Mouse (Mus musculus) CH12.LX (cell line): ENCODE results near the gene Nrf1. TPM values are rescaled to one million over a fixed set of nuclear protein-coding genes. Genes with fewer than 3 reads are reported as not detected.

Source experiments
- DNase-seq: peaks from one replicate; pipeline ENCODE4 v3.0.0-alpha.2; 2013; ENCODE audit errors: extremely low read depth
- H3K27ac ChIP-seq: 2 replicates; pipeline ENCODE4 v1.5.1; 2012; ENCODE audit warnings: low read depth, mild to moderate bottlenecking, control low read depth, moderate library complexity; ENCODE audit not compliant: insufficient read depth
- H3K27me3 ChIP-seq: replicated peaks from 2 replicates; pipeline ENCODE3; 2012; ENCODE audit warnings: inconsistent platforms
- H3K36me3 ChIP-seq, 2 experiments: replicated peaks in 1 of 2; 2 replicates each; pipeline versions ENCODE3 to v1.6.1; 2012; ENCODE audit warnings: inconsistent platforms in 1 of 2, low read length in 1 of 2, mild to moderate bottlenecking in 1 of 2, mixed read lengths in 1 of 2, moderate library complexity in 1 of 2; ENCODE audit not compliant: control insufficient read depth in 1 of 2, insufficient read depth in 1 of 2
- H3K4me1 ChIP-seq, 2 experiments: 2 replicates each; pipeline ENCODE4 v1.6.1; 2012; ENCODE audit warnings: inconsistent platforms in 1 of 2, moderate library complexity in 1 of 2; ENCODE audit not compliant: insufficient read depth in 2 of 2, control insufficient read depth in 1 of 2
- H3K4me2 ChIP-seq: 2 replicates; pipeline ENCODE4 v1.6.1; 2012; ENCODE audit warnings: low read depth, mild to moderate bottlenecking, control low read depth; ENCODE audit not compliant: poor library complexity, insufficient read depth, severe bottlenecking
- H3K4me3 ChIP-seq, 3 experiments: fragments of 150-350 bp in 1 of 3; sonication (generic) in 1 of 3; replicated peaks in 1 of 3; 2 replicates each; pipeline versions ENCODE3 to v1.5.1; 2011 to 2012; ENCODE audit warnings: low read depth in 2 of 3, low read length in 2 of 3, mild to moderate bottlenecking in 2 of 3, moderate library complexity in 2 of 3, control low read depth in 1 of 3, improper control_type of control experiment in 1 of 3, inconsistent platforms in 1 of 3, mixed read lengths in 1 of 3; ENCODE audit not compliant: poor library complexity in 1 of 3
- H3K79me2 ChIP-seq: replicated peaks from 2 replicates; pipeline ENCODE4 v1.6.1; 2012; ENCODE audit warnings: mild to moderate bottlenecking, moderate library complexity; ENCODE audit not compliant: control insufficient read depth, poor library complexity, insufficient read depth, severe bottlenecking; ENCODE audit errors: extremely low read depth
- H3K9ac ChIP-seq: 2 replicates; pipeline ENCODE4 v1.6.1; 2012; ENCODE audit warnings: low read depth, mild to moderate bottlenecking, control low read depth, moderate library complexity; ENCODE audit not compliant: insufficient read depth
- H3K9me3 ChIP-seq: replicated peaks from 2 replicates; pipeline ENCODE3; 2012; ENCODE audit warnings: low read length, inconsistent platforms, mixed read lengths
- CHD1 ChIP-seq: IDR thresholded peaks from 2 replicates; pipeline ENCODE4 v1.6.1; 2012; ENCODE audit warnings: low read depth, low read length, improper control_type of control experiment, inconsistent platforms
- CTCF ChIP-seq, 2 experiments: IDR thresholded peaks in 1 of 2; conservative IDR thresholded peaks in 1 of 2; 2 replicates each; pipeline ENCODE4 v1.5.1; 2011 to 2012; ENCODE audit warnings: low read depth in 2 of 2, low read length in 2 of 2, improper control_type of control experiment in 1 of 2, inconsistent platforms in 1 of 2, mild to moderate bottlenecking in 1 of 2, moderate library complexity in 1 of 2
- E2F4 ChIP-seq: IDR thresholded peaks from 2 replicates; pipeline ENCODE4 v1.6.1; 2011; ENCODE audit warnings: low read depth, low read length, improper control_type of control experiment; ENCODE audit not compliant: insufficient replicate concordance
- EP300 ChIP-seq: IDR thresholded peaks from 2 replicates; pipeline ENCODE4 v1.6.1; 2011; ENCODE audit warnings: low read length, improper control_type of control experiment
- GABPA ChIP-seq: IDR thresholded peaks from 2 replicates; pipeline ENCODE4 v1.6.1; 2012; ENCODE audit warnings: low read depth, low read length, improper control_type of control experiment, inconsistent platforms; ENCODE audit not compliant: insufficient replicate concordance
- HCFC1 ChIP-seq: IDR thresholded peaks from 2 replicates; pipeline ENCODE4 v1.6.1; 2012; ENCODE audit warnings: low read depth, mild to moderate bottlenecking, inconsistent platforms, low read length, improper control_type of control experiment
- IRF4 ChIP-seq: IDR thresholded peaks from 2 replicates; pipeline ENCODE4 v1.6.1; 2014; ENCODE audit warnings: low read depth, mild to moderate bottlenecking, inconsistent platforms, low read length, improper control_type of control experiment
- JUN ChIP-seq: IDR thresholded peaks from 2 replicates; pipeline ENCODE4 v1.6.1; 2011; ENCODE audit warnings: low read depth, mild to moderate bottlenecking, low read length, improper control_type of control experiment, moderate library complexity; ENCODE audit not compliant: insufficient read depth
- KAT2A ChIP-seq: IDR thresholded peaks from 2 replicates; pipeline ENCODE4 v1.6.1; 2012; ENCODE audit warnings: low read length, improper control_type of control experiment, inconsistent platforms; ENCODE audit not compliant: insufficient replicate concordance
- MAFK ChIP-seq: IDR thresholded peaks from 2 replicates; pipeline ENCODE4 v1.6.1; 2011; ENCODE audit warnings: low read length, improper control_type of control experiment; ENCODE audit not compliant: insufficient replicate concordance
- MAZ ChIP-seq: IDR thresholded peaks from 2 replicates; pipeline ENCODE4 v1.6.1; 2012; ENCODE audit warnings: low read depth, mild to moderate bottlenecking, inconsistent platforms, low read length, improper control_type of control experiment, moderate library complexity
- MEF2A ChIP-seq: IDR thresholded peaks from 2 replicates; pipeline ENCODE4 v1.6.1; 2014; ENCODE audit warnings: low read depth, mild to moderate bottlenecking, inconsistent platforms, low read length, improper control_type of control experiment, borderline replicate concordance
- MXI1 ChIP-seq: IDR thresholded peaks from 2 replicates; pipeline ENCODE4 v1.6.1; 2011; ENCODE audit warnings: mild to moderate bottlenecking, low read depth, low read length, improper control_type of control experiment
- NELFE ChIP-seq: IDR thresholded peaks from 2 replicates; pipeline ENCODE4 v1.6.1; 2011; ENCODE audit warnings: low read depth, low read length, improper control_type of control experiment
- NRF1 ChIP-seq: IDR thresholded peaks from 2 replicates; pipeline ENCODE4 v1.6.1; 2014; ENCODE audit warnings: low read depth, mild to moderate bottlenecking, inconsistent platforms, low read length, improper control_type of control experiment, moderate library complexity
- POLR2A ChIP-seq: IDR thresholded peaks from 2 replicates; pipeline ENCODE4 v1.6.1; 2011; ENCODE audit warnings: low read depth, mild to moderate bottlenecking, improper control_type of control experiment, low read length
- RAD21 ChIP-seq: IDR thresholded peaks from 2 replicates; pipeline ENCODE4 v1.6.1; 2011; ENCODE audit warnings: low read depth, mild to moderate bottlenecking, low read length, improper control_type of control experiment, moderate library complexity
- SMC3 ChIP-seq: IDR thresholded peaks from 2 replicates; pipeline ENCODE4 v1.6.1; 2011; ENCODE audit warnings: low read depth, low read length, improper control_type of control experiment
- TBP ChIP-seq: conservative IDR thresholded peaks from 2 replicates; pipeline ENCODE4 v1.6.1; 2011; ENCODE audit warnings: low read depth, low read length, improper control_type of control experiment
- TCF12 ChIP-seq: IDR thresholded peaks from 2 replicates; pipeline ENCODE4 v1.6.1; 2014; ENCODE audit warnings: low read depth, mild to moderate bottlenecking, inconsistent platforms, low read length, improper control_type of control experiment
- UBTF ChIP-seq: IDR thresholded peaks from 2 replicates; pipeline ENCODE4 v1.6.1; 2012; ENCODE audit warnings: low read depth, mild to moderate bottlenecking, inconsistent platforms, low read length, improper control_type of control experiment, moderate library complexity
- USF2 ChIP-seq: conservative IDR thresholded peaks from 2 replicates; pipeline ENCODE4 v1.6.1; 2011; ENCODE audit warnings: low read depth, low read length, improper control_type of control experiment
- ZC3H11A ChIP-seq: IDR thresholded peaks from 2 replicates; pipeline ENCODE4 v1.6.1; 2012; ENCODE audit warnings: low read depth, mild to moderate bottlenecking, inconsistent platforms, low read length, improper control_type of control experiment
- ZKSCAN1 ChIP-seq: IDR thresholded peaks from 2 replicates; pipeline ENCODE4 v1.6.1; 2012; ENCODE audit warnings: low read depth, inconsistent platforms, low read length, improper control_type of control experiment, borderline replicate concordance
- ZMIZ1 ChIP-seq: IDR thresholded peaks from 2 replicates; pipeline ENCODE4 v1.6.1; 2012; ENCODE audit warnings: low read depth, mild to moderate bottlenecking, inconsistent platforms, low read length, improper control_type of control experiment
- dilution Hi-C: fragments of 300-500 bp; cut with MboI; formaldehyde crosslinking; loops from 2 replicates; pipeline ENCODE4 v1.14.3; 2020; ENCODE audit warnings: low sequenced_read_pairs; ENCODE audit not compliant: extremely low pct_unique_long_range_greater_than_20kb, extremely low pct_ligation_motif_present
- in situ Hi-C: fragments of 300-500 bp; cut with MboI; formaldehyde crosslinking; loops from 3 replicates; pipeline ENCODE4 v1.14.3; 2019; ENCODE audit warnings: low sequenced_read_pairs, low pct_ligation_motif_present, low pct_unique_long_range_greater_than_20kb, mixed read lengths
- polyA plus RNA-seq: library from polyadenylated mRNA; unstranded; fragments of >175 nt; gene quantifications from 2 replicates; pipeline ENCODE4 v1.2.1, GENCODE M21; 2012; ENCODE audit warnings: low read depth; ENCODE audit not compliant: insufficient read length
- total RNA-seq, 2 experiments: library from RNA; depleted of rRNA; stranded (reverse); fragments of 300-350 nt in 1 of 2; fragments of >200 nt in 1 of 2; gene quantifications; 2 replicates each; pipeline ENCODE4 v1.2.3; 2012 to 2014

The Nrf1 gene
- total and polyA plus RNA-seq, 3 experiments: 43.6 to 74.6 (median 51.3) TPM

DNA sequence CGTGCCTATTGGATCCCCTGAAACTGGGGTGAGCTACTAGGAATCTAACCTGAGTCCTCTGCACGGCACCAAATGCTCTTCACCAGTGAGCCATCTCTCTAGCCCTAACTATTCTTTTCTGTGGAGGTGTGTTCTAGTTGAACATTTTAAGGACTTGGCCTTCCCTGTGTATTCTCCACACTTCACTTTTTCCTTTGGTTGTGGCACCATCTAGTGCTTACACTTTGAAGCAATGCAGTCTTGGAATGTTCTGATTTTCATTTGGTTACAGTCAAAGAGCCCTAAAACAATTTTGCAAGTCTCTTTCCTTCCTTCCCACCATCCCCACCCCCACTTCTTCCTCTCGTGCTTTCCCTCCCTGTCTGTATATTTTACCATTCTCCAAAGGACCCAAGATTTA is 33.6 kb downstream of the Nrf1 start:
- Histone ChIP-seq H3K27me3 (no peaks in the 10 kb centered on the region), H3K9ac (no peak overlapping the region), H3K79me2 (peaks cover 35% of the 10 kb centered on the region), H3K4me2 (no peak overlapping the region), H3K4me3 (no peak overlapping the region), H3K4me1 (peaks cover 3 to 74% of the 10 kb centered on the region in 2 experiments; a peak in 3 of 4 replicates), H3K9me3 (no peaks in the 10 kb centered on the region), H3K36me3 (peaks cover 0 to 9% of the 10 kb centered on the region in 2 experiments), H3K27ac (no peak overlapping the region)
- in situ Hi-C loops (no loop called here), dilution Hi-C loops (no loop called here)
- no peak for DNase-seq
- TF ChIP-seq CTCF (conservative IDR thresholded peaks at IDR 0.05 in 1 of 2, IDR thresholded peaks at IDR 0.05 in 1 of 2; ENCODE audit: low read depth in 2 of 2, low read length in 2 of 2) (peak in 1 of 2 experiments; percentile 54; a peak in 2 of 4 replicates), EP300 (no peak), RAD21 (peak; percentile 58), NELFE (no peak), MXI1 (no peak), CHD1 (no peak), MAFK (no peak), IRF4 (no peak), SMC3 (peak; percentile 29; the same call in 1 of the 2 replicates), GABPA (no peak), ZMIZ1 (no peak), NRF1 (no peak), POLR2A (no peak), E2F4 (no peak)

DNA sequence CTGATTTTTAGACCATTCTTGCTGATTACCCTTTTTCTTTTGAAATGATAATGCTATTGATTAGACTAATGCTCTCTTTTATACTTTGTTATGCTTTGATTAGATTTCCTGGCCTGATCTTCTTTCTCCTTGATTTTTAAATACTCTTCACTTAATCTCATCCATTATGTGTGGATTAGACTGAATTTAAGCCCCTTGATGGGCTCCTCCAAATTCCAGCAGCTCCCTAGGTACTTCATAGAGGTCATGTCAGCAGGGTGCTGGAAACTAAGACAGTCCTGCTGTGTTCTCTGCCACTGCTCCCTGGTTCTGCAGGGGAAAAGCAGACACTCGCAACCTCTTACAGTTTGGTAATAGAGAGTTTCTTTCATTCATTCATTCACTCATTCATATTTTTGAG is 35.5 kb downstream of the Nrf1 start:
- in situ Hi-C loops (no loop called here), dilution Hi-C loops (no loop called here)
- H3K79me2 ChIP-seq: peaks cover 36% of the 10 kb centered on the region
- DNase-seq: no peak
- H3K4me3 ChIP-seq: no peak overlapping the region
- peaks cover 2 to 60% of the 10 kb centered on the region in 2 experiments; a peak in 3 of 4 replicates for H3K4me1 ChIP-seq
- H3K9ac ChIP-seq: no peak overlapping the region
- peaks cover 0 to 3% of the 10 kb centered on the region in 2 experiments for H3K36me3 ChIP-seq
- H3K27ac ChIP-seq: no peak overlapping the region
- no peaks in the 10 kb centered on the region for H3K9me3 ChIP-seq
- no peaks in the 10 kb centered on the region for H3K27me3 ChIP-seq
- TF ChIP-seq USF2 (no peak), ZC3H11A (no peak), UBTF (no peak), HCFC1 (no peak), MAZ (no peak), KAT2A (no peak), ZKSCAN1 (no peak), RAD21 (no peak), MEF2A (no peak), MXI1 (no peak), CTCF (conservative IDR thresholded peaks at IDR 0.05 in 1 of 2, IDR thresholded peaks at IDR 0.05 in 1 of 2; ENCODE audit: low read depth in 2 of 2, low read length in 2 of 2) (no peak), JUN (no peak), E2F4 (no peak), TCF12 (no peak), TBP (no peak)
- no peak overlapping the region for H3K4me2 ChIP-seq
